Mouse (Mus musculus) CH12.LX (cell line): ENCODE data around the gene Hmga1b.
"Not testable (repeated sequence)": the region's sequence is repeated elsewhere in the genome, so short reads cannot be mapped to it uniquely, and the experiment has no call there.

Experiments used
- CTCF ChIP-seq, 2 experiments: IDR thresholded peaks in 1 of 2; conservative IDR thresholded peaks in 1 of 2; 2 replicates each; pipeline ENCODE4 v1.5.1; 2011 to 2012; ENCODE audit warnings: low read depth in 2 of 2, low read length in 2 of 2, improper control_type of control experiment in 1 of 2, inconsistent platforms in 1 of 2, mild to moderate bottlenecking in 1 of 2, moderate library complexity in 1 of 2
- POLR2A ChIP-seq: IDR thresholded peaks from 2 replicates; pipeline ENCODE4 v1.6.1; 2011; ENCODE audit warnings: low read depth, mild to moderate bottlenecking, improper control_type of control experiment, low read length

DNA sequence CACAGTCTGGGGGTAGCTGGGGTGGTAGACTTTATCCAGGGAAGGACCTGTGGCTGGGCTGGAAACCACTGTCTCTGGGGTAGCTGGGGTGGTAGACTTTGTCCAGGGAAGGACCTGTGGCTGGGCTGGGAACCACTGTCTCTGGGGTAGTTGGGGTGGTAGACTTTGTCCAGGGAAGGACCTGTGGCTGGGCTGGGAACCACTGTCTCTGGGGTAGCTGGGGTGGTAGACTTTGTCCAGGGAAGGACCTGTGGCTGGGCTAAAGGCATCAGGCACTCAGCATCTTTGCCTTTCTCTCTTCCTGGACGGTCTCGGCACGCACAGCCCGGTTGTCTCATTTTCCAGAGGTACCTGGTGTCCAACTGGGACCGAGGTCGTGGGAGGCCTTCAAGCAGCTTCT lies 18.8 kb downstream of the Hmga1b start:
- TF ChIP-seq POLR2A; CTCF (conservative IDR thresholded peaks at IDR 0.05 in 1 of 2, IDR thresholded peaks at IDR 0.05 in 1 of 2; ENCODE audit: low read depth in 2 of 2, low read length in 2 of 2): not testable (repeated sequence)
